Mouse (Mus musculus): Measurements from ENCODE around the gene Smoc2.

Gene Smoc2

GRCm38 (mm10) chr17:14277310-14277709, 2.0 kb upstream of the Smoc2 start:
- DNase-seq (ENCODE audit: low read depth in 1 of 2, low spot score in 2 of 2): no peak

GRCm38 (mm10) chr17:14279966-14280300, 627 bp downstream of the Smoc2 start:
- DNase-seq (ENCODE audit: low read depth in 1 of 2, low spot score in 2 of 2): no peak

GRCm38 (mm10) chr17:14280425-14280833, 1.1 kb downstream of the Smoc2 start:
- DNase-seq (ENCODE audit: low read depth in 1 of 2, low spot score in 2 of 2): no peak

- no peak for DNase-seq (ENCODE audit: low read depth in 1 of 2, low spot score in 2 of 2)
Observed at GRCm38 (mm10) chr17:14288015-14288616, 8.8 kb downstream of the Smoc2 start.

GRCm38 (mm10) chr17:14293617-14294016, 14.3 kb downstream of the Smoc2 start:
- DNase-seq (ENCODE audit: low read depth in 1 of 2, low spot score in 2 of 2): no peak

GRCm38 (mm10) chr17:14295146-14295545, 15.8 kb downstream of the Smoc2 start:
- no peak for DNase-seq (ENCODE audit: low read depth in 1 of 2, low spot score in 2 of 2)

- DNase-seq (ENCODE audit: low read depth in 1 of 2, low spot score in 2 of 2): no peak
Observed at GRCm38 (mm10) chr17:14300361-14300760, 21.1 kb downstream of the Smoc2 start.

- DNase-seq (ENCODE audit: low read depth in 1 of 2, low spot score in 2 of 2): no peak
Observed at GRCm38 (mm10) chr17:14301491-14302344, 22.4 kb downstream of the Smoc2 start.

- DNase-seq (ENCODE audit: low read depth in 1 of 2, low spot score in 2 of 2): no peak
Observed at GRCm38 (mm10) chr17:14302356-14302755, 23.1 kb downstream of the Smoc2 start.

GRCm38 (mm10) chr17:14303722-14304121, 24.4 kb downstream of the Smoc2 start:
- no peak for DNase-seq (ENCODE audit: low read depth in 1 of 2, low spot score in 2 of 2)

GRCm38 (mm10) chr17:14309884-14310283, 30.6 kb downstream of the Smoc2 start:
- DNase-seq (ENCODE audit: low read depth in 1 of 2, low spot score in 2 of 2): no peak

- DNase-seq (ENCODE audit: low read depth in 1 of 2, low spot score in 2 of 2): no peak
Observed at GRCm38 (mm10) chr17:14312440-14312839, 33.1 kb downstream of the Smoc2 start.

GRCm38 (mm10) chr17:14314308-14314707, 35.0 kb downstream of the Smoc2 start:
- no peak for DNase-seq (ENCODE audit: low read depth in 1 of 2, low spot score in 2 of 2)

GRCm38 (mm10) chr17:14316536-14316935, 37.2 kb downstream of the Smoc2 start:
- DNase-seq (ENCODE audit: low read depth in 1 of 2, low spot score in 2 of 2): no peak

- DNase-seq (ENCODE audit: low read depth in 1 of 2, low spot score in 2 of 2): no peak
Observed at GRCm38 (mm10) chr17:14317439-14317838, 38.1 kb downstream of the Smoc2 start.

- no peak for DNase-seq (ENCODE audit: low read depth in 1 of 2, low spot score in 2 of 2)
Observed at GRCm38 (mm10) chr17:14326156-14326555, 46.9 kb downstream of the Smoc2 start.

- no peak for DNase-seq (ENCODE audit: low read depth in 1 of 2, low spot score in 2 of 2)
Observed at GRCm38 (mm10) chr17:14328037-14328436, 48.7 kb downstream of the Smoc2 start.

GRCm38 (mm10) chr17:14330498-14330897, 51.2 kb downstream of the Smoc2 start:
- no peak for DNase-seq (ENCODE audit: low read depth in 1 of 2, low spot score in 2 of 2)

GRCm38 (mm10) chr17:14339932-14340557, 60.7 kb downstream of the Smoc2 start:
- no peak for DNase-seq (ENCODE audit: low read depth in 1 of 2, low spot score in 2 of 2)

- DNase-seq (ENCODE audit: low read depth in 1 of 2, low spot score in 2 of 2): no peak
Observed at GRCm38 (mm10) chr17:14340736-14341135, 61.4 kb downstream of the Smoc2 start.

- DNase-seq (ENCODE audit: low read depth in 1 of 2, low spot score in 2 of 2): no peak
Observed at GRCm38 (mm10) chr17:14342511-14342910, 63.2 kb downstream of the Smoc2 start.

- no peak for DNase-seq (ENCODE audit: low read depth in 1 of 2, low spot score in 2 of 2)
Observed at GRCm38 (mm10) chr17:14343442-14343841, 64.1 kb downstream of the Smoc2 start.
